Mouse (Mus musculus) right cerebral cortex, adult 18-20 months (tissue): ENCODE measurements around the gene Gm21119.
A peak's percentile ranks its signal among the peaks of the same experiment; 100 is the strongest.
"Not testable (repeated sequence)": the region's sequence is repeated elsewhere in the genome, so short reads cannot be mapped to it uniquely, and the experiment has no call there.

Experiments
- DNase-seq: peaks from one replicate; pipeline ENCODE4 v3.0.0; 2022; ENCODE audit warnings: mixed read lengths

The Gm21119 gene

DNA sequence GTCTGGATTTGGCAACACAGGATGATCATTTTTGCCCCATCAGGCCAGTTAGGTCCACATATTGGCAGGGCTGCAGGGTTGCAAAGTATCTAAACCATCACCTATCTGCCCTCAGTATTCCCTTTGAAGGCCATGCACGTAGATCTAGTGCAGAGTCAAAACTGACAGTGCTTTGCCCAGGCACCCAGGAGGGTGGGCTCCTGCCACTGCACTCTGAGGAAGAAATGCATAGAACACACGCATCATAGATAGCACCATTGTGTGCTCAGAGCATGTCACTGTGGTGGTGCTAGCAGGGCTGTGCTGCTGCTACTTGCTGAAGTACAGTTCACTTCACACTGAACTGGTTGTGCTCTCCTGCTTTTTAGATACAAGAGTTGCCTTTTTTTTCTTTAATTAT is at the start of gene Gm21119:
Gene Gm21119 (plus strand): TSS at position 301 of the 400 bp plus-strand sequence.
- DNase-seq: not testable (repeated sequence)

DNA sequence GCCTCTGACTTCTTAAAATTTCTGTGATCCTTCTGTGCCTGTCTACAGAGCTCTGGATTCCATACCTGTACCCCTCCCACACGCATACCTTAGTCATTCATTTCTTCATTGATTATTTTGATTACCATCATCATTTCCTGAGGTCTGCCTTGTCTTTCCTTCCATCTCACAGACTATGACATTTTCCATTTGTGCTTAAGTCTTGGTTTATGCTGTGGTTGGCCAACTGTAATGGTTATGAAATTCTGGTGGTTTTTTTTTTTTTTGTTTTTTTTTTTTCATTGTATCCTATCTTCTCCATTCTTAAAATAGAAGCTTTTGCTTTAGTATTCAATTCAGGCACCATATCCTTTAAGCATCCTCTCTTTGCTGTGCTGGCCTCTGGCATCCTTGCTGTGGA is 48.0 kb upstream of the Gm21119 start:
- DNase-seq: not testable (repeated sequence)

DNA sequence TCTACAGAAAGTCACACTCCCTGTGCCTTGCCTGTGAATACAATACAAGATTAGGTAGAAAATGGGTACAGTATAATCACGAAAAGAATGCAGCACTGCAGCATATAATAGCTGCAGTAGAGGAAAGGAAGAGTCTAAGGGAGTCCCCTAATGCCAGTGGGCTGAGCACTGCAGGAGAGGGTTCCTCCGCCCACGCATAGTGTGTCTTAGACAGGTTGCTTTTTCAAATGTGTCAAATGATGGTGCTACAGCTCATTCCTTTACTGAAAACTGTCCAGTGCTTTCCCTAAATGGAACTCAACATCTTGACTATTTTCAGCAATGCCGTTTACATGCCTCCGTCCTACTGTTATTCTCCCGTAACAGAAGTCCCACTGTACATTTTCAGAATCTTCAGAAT is 33.6 kb upstream of the Gm21119 start:
- DNase-seq: peak; percentile 72

DNA sequence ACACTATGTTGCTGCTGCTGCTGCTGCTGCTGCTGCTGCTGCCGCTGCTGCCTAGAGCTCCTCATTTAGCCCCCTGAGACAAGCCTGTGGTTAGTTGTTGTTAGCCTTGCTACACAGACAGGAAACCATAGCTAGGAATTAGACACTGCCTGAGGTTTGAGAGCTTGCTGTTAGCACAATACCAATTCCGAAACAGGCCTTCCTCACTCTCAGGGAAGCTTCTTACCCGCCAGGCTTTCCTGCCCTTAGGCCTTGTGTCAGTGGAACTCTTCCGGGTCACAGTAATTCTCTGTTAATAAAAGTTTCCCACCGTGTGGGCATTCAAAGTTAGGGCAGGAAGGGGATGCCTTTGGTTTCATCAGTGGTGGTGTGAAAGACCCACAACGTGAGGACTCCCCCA is 31.9 kb upstream of the Gm21119 start:
- DNase-seq: not testable (repeated sequence)

DNA sequence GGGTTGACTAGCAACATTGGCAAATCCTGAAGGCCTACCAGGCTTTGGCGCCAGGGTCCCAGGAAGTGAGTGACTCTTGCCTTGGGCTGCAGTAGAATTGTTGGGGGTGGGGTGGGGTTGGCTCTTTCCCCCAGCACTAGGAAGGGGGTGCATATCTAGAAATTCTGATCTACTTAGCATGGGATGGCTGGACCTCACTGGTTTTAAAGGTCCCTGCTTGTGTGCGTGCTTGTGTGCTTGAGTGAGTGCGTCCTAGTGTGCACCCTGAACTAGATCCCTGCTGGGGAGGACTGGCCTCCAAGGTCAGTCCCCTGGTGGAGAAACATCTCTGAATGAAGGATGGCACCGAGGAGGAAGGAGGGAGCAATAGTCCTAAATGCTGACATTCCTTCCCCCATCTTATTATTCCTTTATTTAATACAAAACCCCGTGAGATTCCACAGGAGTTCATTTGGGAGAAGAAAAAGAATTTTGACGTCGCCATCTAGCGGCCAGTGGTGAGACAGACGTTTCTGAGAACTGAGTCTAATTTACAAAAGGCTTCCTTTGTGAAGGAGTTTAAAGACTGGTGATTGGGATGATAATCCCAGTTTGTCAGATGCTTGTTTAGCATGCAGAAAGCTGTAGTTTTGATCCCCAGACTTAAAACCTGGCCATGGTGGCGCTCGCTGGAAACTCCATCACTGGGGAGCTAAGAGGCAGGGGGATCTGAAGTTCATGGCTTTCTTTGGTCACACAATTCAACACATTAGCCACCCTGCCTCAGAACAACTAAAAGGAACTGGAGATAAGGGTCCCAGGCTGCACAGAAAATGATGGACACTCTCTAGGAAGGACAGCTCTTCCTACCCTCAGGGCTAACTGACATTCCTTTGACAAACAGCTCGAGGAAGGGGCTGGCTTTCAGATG is 26.2 kb upstream of the Gm21119 start:
- DNase-seq: not testable (repeated sequence)

DNA sequence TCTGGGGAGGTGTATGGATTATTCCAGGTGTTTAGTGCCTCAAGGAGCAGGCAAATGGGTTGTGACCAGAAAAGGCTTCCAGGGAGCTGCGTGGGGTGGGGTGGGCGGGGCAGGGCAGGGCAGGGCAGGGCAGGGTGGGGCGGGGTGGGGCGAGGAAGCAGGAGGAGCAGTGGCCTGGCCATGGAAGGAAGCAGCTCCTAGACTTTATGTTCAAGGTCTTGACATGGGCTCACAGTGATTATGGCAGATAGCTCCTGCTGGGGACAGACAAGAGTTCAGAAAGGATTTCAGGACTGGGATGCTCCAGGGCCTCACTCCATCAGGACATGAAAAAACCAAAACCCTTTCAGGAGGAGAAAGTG is 25.6 kb upstream of the Gm21119 start:
- peak; percentile 20 for DNase-seq

DNA sequence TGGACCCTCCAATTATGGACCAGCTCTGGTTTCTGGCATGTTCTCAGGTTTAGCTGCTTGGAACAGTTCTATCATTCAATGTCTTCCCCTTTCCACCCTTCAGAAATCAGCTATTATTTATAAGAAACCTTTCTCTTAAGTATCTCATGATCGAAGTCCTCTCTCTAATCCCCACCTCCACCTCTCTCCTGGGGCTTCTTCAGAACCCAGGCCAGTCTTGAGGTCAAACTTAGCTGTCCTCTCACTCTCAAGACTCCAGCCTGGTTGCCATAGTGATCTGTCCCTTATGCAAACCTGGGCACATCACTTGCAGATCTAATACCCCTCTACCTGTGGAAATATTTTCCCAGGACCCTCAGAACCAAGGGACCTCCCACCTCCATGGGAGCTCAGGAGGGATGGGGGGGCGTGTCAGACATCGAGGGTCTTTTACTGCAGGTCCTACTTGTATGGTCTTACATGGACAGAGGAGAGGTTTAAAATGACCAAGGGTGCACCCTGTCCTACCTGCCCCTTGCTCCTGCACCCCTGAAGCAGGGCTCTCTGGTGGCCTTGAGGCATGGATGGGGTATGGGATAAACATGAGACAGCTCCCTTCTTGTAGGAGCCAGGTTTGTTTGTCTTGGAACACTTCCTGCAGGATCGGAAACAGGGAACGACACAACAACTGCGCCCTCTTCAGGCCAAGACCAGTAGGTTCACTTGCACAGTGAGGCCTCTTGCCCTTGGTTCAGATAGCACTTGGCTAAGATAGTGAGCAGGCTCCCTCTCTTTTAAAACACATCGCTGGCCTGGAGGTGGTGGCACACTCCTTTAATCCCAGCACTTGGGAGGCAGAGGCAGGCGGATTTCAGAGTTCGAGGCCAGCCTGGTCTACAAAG is 24.4 kb upstream of the Gm21119 start:
- peak; percentile 30 for DNase-seq

DNA sequence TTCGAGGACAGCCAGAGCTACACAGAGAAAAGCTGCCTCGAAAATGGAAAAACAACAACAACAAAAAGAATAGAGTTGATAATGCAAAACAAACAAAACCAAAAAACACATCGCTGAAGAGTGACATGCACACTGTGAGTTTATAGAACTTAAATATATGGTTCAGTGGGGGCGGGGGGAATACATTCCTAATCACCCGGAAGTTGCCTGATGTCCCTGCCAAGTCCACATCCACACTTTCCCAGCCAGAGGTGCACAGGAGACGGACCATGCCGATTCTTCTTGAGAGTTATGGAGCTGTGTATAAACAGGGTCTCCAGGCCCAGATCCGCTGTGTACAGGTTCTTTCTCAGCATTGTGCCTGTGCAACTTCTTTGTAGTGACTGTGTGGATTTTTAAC is 23.7 kb upstream of the Gm21119 start:
- not testable (repeated sequence) for DNase-seq

DNA sequence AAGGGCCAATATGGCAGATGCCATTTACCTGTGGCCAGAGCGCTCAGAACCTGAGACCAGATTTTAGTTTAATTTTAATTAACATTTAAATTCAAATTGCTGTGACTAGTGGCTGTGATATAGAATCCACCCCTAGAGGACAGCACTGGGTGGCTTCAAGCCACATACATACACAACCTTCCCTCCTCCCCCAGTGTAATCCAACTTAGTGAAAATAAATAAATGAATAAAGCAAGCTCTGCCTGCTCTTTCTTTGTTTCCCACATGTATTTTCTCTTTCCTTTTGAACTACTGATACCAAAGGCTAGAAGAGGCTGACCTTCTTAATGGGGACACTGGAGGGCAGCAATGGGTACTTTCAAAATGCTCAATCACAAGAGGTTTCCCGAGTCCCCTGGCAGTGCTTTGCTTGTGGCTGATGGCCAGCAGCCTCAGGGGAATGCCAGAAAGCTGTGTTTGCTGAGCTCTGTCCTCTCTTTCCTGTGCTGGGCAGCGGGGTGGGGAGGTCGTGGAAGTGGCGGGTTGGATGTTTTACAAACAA is 21.9 kb upstream of the Gm21119 start:
- not testable (repeated sequence) for DNase-seq

DNA sequence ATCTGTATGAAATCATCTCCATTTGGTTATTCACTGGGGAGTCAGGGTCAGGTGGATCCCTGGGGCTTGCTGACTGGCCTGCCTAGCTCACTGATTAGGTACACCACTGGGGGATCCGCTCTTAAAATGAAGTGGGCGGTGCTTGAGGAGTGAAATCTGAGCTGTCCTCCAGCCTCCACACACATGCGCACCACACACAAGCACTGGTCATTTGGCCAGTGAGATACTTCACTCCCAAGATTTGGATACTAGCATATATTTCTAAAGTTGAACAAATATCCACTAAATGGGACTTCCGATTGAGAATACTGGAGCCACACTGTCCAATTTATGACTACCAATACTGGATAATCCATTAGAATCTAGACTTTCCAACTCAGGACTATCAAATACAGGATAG is 20.9 kb upstream of the Gm21119 start:
- DNase-seq: peak; percentile 43

DNA sequence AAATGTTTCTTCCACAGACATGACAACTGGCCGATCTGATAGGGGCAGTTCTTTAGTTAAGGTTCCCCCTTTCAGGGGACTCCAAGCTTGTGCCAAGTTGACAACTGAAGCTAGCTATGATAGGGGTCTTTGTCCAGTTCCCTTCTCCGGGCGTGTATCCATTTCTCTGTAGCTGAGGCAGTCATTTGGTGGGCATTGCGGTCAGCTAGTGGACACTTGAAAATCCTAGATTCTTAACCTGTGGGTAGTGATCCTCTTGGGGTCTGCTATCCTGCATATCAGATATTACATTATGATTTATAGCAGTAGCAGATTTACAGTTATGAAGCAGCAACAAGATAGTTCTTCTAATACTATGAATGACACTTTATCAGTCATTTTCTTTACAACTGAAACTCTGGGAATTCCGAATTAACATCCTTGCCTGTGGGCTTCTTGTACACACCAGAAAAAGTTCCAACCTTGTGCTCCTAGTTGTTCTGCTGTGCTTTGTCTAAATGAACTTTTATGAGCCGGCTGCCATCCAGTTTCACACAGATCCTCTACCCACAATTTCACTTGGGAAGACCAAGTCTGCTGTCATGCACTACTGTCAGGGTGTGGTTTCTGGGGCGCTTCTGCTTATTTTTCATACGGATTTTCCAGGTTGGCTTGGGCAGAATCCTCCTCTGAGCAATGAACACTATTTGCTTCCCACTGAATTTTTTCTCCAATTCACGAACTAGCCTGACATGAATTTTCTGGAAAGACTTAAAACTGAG is 18.5 kb upstream of the Gm21119 start:
- DNase-seq: not testable (repeated sequence)

DNA sequence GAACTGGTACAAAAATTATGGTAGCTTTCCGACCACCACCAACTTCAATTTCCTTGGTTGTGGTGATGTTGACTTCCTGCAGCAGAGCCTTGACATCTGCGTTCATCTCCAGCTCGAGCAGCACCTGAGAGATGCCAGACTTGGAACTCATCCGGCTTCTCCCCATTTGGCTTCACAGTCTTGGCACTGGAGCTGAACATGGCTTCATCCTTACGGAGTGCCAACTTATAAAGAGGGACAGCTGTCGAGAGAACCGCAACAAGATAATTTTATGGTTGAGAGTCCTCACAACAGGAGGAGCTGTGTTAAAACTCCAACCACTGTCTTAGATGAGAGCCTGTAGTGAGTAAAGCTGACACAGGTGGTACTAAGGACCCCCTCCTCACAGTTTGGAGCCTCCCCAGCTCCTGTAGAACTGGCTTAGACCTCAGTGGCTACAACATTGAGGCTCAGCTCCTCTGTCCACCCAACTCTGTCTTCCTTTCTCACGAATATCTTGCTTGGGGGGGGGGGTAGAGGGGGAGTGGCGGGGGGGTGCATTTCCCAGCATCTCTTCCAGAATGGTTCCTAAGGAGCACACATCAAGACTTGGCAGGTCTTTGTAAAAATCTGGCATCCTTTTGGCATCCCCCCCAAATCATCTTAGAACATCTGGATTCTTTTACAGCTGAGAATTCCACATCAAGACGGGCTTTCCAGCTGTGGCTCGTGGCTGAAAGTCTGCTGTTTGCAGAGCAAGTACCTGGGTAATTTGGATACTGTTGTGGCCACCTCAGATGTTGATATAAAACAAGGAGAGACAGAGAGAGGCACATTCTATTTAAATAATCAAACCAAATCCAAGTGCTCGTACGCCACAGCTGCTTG is 17.6 kb upstream of the Gm21119 start:
- DNase-seq: peak; percentile 52

DNA sequence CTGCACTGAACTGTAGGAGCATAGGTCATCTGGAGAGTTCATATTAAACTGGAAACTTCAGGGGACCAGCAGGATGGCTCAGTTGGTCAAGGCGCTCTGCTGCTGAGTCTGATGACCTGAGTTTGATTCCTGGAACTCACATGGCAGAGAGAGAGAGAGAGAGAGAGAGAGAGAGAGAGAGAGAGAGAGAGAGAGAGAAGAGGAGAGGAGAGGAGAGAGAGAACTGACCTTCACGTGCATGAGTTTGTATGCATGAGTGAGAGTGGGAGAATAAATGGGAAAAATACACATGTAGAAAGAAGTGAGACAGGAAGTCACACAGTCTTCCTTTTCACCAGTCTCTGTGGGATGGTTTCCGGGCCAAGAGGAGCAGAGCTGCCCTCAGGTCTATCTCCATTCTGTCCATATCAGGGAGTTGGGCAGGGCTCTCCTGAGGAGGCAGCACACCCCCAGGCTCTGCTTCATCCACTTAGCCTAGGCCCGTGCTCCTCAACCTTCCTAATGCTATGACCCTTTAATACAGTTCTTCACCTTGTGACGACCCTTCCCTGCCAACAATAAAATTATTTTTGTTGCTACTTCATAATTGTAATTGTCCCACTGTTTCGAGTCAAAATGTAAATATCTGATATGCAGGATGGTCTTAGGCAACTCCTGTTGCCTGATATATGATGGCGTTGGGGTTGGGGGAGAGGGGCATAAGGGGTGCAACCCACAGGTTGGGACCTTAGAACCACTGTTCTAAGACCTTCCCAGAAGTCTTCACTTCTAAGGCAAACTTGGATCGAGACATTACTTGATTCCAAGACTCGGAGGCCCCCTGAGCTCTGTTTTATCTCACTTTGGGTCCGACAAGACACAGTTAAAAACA is 16.2 kb upstream of the Gm21119 start:
- not testable (repeated sequence) for DNase-seq

DNA sequence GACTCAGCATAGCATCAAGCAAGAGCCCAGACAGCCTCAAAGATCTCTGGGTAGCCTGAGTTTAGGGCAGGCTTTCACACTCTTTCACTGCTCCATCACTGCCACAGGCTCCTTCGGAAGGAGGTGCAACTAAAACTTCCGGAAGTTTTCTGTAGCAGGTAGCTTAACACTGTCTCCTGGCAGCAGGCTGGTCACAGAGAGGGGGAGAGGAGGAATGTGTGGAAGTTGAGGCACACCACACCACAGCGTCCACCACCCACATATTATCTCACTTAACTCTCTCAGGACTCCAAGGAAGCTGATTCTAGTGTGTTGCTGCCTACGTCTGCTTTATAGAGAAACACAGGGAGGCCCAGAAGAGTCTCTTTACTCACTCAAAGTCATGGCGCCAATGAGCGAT is 15.4 kb upstream of the Gm21119 start:
- DNase-seq: not testable (repeated sequence)

DNA sequence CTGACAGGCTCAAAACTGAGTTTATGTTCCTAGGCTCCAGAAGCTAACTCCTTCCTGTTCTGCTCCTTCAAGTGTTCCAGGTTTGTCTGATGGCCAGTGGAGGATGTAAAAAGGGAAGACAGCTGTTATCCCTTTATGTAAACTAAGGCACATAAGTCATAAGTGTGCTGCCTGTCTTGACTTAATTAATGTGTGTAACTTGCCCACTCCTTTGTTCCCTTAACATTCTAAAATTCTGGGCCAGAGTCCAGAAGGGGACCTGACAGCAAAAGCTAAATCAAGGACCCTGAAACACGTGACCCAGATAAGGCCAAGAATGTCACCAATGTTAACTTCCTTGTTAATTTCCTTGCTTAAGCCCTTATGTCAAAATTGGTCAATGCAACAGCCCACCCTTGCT is 3.9 kb upstream of the Gm21119 start:
- DNase-seq: not testable (repeated sequence)

DNA sequence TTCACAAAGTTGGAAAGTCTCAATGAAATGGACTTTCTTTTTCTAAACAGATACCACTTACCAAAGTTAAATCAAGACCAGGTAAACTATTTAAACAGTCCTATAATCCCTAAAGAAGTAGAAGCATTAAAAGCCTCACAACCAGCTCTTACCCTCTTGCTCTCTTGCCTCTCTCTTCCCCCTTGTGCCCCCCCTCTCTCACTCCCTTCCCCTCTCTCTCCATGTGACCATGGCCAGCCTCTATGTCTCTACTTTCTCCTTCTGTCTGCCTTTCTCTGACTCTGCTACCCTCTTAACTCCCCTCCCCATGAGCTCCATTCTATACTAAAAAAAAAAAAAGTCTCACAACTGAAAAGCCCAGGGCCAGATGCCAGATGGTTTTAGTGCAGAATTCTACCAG is 2.0 kb upstream of the Gm21119 start:
- DNase-seq: not testable (repeated sequence)

DNA sequence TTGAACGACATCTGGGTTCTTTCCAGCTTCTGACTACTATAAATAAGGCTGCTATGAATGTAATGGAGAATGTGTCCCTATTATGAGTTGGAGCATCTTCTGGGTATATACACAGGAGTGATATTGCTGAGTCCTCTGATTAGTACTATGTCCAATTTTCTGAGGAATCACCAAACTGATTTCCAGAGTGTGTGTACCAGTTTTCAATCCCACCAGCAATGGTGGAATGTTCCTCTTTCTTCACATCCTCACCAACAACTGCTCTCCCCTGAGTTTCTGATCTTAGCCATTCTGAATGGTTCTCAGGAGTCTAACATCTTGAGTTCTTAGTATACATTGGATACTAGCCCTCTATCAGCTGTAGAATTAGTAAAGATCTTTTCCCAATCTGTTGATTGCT is 16.0 kb downstream of the Gm21119 start:
- DNase-seq: not testable (repeated sequence)

DNA sequence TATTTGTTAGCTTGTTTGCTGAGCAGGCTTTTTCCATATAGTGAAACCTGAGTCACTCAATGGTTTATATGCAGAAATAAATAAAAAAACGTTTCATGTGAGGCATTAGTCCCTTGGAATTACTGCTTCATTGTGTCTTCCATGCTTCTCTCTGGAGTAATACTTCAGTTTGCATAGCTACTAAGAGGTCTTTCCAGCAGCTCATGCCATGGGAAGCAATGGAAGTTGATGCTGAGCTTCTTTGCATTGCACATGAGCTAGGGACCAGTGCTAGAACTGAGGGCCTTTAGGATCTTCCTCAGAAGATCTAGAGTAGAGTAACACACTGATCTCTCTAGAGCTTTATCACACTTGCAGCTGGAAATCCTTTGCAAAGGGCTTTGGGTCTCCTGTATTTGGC is 23.2 kb downstream of the Gm21119 start:
- DNase-seq: not testable (repeated sequence)

DNA sequence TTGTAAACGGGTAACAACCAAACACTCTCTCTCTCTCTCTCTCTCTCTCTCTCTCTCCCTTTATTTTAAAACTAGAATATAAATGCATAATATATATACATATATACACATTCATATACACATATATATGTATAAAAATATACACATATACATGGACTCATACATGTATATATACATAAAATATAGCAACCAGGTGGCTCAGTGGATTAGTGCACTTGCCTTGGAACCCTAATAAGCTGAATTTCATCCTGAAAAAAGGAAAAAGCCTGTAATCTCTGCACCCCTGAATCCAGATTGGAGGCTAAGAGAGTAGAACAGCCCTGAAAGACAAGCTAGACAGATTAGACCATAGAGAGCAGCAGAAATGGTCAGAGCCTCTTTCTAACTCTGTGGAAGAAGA is 28.8 kb downstream of the Gm21119 start:
- peak; percentile 1 for DNase-seq

DNA sequence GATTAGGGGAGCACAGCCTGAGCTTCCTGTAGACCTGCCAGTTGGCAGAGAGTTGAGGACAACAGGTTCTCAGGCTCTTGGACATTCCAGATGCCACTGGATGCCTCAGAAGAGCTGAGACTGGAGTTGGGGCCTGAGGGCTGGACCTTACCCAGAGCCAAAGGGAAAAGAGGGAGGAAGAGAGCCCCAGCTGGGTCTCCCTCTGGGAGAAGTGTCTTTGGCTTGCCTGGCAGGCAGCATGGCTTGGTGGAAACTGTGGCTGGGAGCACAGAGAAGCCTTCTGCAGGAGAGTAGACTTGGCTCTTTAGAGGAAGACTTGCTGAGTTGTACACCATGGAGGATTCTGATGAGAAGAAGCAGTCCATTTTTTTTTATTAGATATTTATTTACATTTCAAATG is 38.3 kb downstream of the Gm21119 start:
- peak; percentile 6 for DNase-seq

DNA sequence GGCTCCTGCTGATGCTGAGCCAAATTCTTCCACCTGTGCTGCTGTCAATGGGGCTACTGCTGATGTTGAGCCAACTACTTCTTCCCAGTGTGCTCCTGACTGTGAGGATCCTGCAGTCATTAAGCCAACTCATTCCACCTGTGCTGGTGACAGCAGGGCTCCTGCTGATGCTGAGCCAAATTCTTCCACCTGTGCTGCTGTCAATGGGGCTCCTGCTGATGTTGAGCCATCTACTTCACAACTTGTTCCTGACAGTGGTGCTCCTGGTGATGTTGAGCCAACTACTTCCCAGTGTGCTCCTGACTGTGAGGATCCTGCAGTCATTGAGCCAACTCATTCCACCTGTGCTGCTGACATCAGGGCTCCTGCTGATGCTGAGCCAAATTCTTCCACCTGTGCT is 63.7 kb downstream of the Gm21119 start:
- not testable (repeated sequence) for DNase-seq
